Mouse (Mus musculus) C2C12 (cell line): ENCODE results near the gene Hip1r. TPM values are rescaled to one million over a fixed set of nuclear protein-coding genes. Genes with fewer than 3 reads are reported as not detected.

Experiments used
- H3K27me3 ChIP-seq: one replicate; pipeline ENCODE4 v1.6.1; 2011; ENCODE audit not compliant: control insufficient read depth, insufficient read depth, insufficient read length
- H3K36me3 ChIP-seq: one replicate; pipeline ENCODE4 v1.6.1; 2011; ENCODE audit not compliant: control insufficient read depth, insufficient read depth
- H3K4me3 ChIP-seq: one replicate; pipeline ENCODE4 v1.5.1; 2011; ENCODE audit warnings: mild to moderate bottlenecking, control low read depth; ENCODE audit not compliant: poor library complexity, insufficient read depth, severe bottlenecking
- H3K79me2 ChIP-seq: one replicate; pipeline ENCODE4 v1.6.1; 2011; ENCODE audit not compliant: control insufficient read depth, insufficient read depth
- H3K79me3 ChIP-seq: one replicate; pipeline ENCODE4 v1.6.1; 2011; ENCODE audit warnings: low read depth, control low read depth
- H3ac ChIP-seq: one replicate; pipeline ENCODE3; 2011; ENCODE audit warnings: low read depth; ENCODE audit not compliant: control insufficient read depth, insufficient read length
- CEBPB ChIP-seq: IDR thresholded peaks from one replicate; pipeline ENCODE4 v1.6.1; 2011; ENCODE audit warnings: low read depth, mild to moderate bottlenecking, control low read depth, moderate library complexity
- CTCF ChIP-seq: IDR thresholded peaks from one replicate; pipeline ENCODE4 v1.5.1; 2011; ENCODE audit not compliant: control insufficient read depth, insufficient read depth, insufficient read length
- FOSL1 ChIP-seq: IDR thresholded peaks from one replicate; pipeline ENCODE4 v1.8.0; 2011; ENCODE audit warnings: mild to moderate bottlenecking, low read length; ENCODE audit not compliant: poor library complexity, insufficient read depth, severe bottlenecking
- MAX ChIP-seq: IDR thresholded peaks from one replicate; pipeline ENCODE4 v1.6.1; 2011; ENCODE audit warnings: mild to moderate bottlenecking, control low read depth
- MYOD1 ChIP-seq: IDR thresholded peaks from one replicate; pipeline ENCODE4 v1.6.1; 2011; ENCODE audit warnings: low read depth; ENCODE audit not compliant: control insufficient read depth, insufficient read length
- MYOG ChIP-seq: IDR thresholded peaks from one replicate; pipeline ENCODE4 v1.6.1; 2011; ENCODE audit not compliant: control insufficient read depth, insufficient read length; ENCODE audit errors: extremely low read depth
- USF1 ChIP-seq: IDR thresholded peaks from one replicate; pipeline ENCODE4 v1.6.1; 2011; ENCODE audit warnings: low read depth, mild to moderate bottlenecking, control low read depth, moderate library complexity
- polyA plus RNA-seq: library from polyadenylated mRNA; unstranded; fragments of >200 nt; fragmentation: generic; extraction: Trizol; gene quantifications from one replicate; pipeline ENCODE4 v1.2.1, GENCODE M21; 2012; ENCODE audit warnings: missing spikeins

Gene Hip1r
- polyA plus RNA-seq, 1 experiment = 24.3 TPM

- H3K36me3 ChIP-seq = peaks cover 35% of the 10 kb centered on the region
- H3K27me3 ChIP-seq = no peaks in the 10 kb centered on the region
- H3K79me3 ChIP-seq = peaks cover 98% of the 10 kb centered on the region
- TF ChIP-seq CEBPB = no peak
- no peak for TF ChIP-seq USF1
- no peak for TF ChIP-seq MYOG
- TF ChIP-seq MAX = no peak
- TF ChIP-seq CTCF = no peak
- no peak for TF ChIP-seq MYOD1
- TF ChIP-seq FOSL1 = no peak
- H3ac ChIP-seq = no peak overlapping the region
- peaks cover 100% of the 10 kb centered on the region for H3K79me2 ChIP-seq
- no peak overlapping the region for H3K4me3 ChIP-seq
Measured at GRCm38 (mm10) chr5:124017941-124018340, 44.5 kb downstream of the Hip1r start.

- no peak overlapping the region for H3ac ChIP-seq
Measured at GRCm38 (mm10) chr5:124018651-124019050, 45.2 kb downstream of the Hip1r start.

GRCm38 (mm10) chr5:124019348-124020216 is 46.2 kb downstream of the Hip1r start:
- TF ChIP-seq FOSL1 = no peak
- no peak for TF ChIP-seq MAX
- no peak for TF ChIP-seq CTCF
- TF ChIP-seq CEBPB = no peak
- no peak for TF ChIP-seq MYOG
- TF ChIP-seq MYOD1 = no peak
- TF ChIP-seq USF1 = no peak
- no peaks in the 10 kb centered on the region for H3K27me3 ChIP-seq
- H3K79me2 ChIP-seq = peaks cover 100% of the 10 kb centered on the region
- H3K36me3 ChIP-seq = peaks cover 37% of the 10 kb centered on the region
- H3K4me3 ChIP-seq = no peak overlapping the region
- H3ac ChIP-seq = no peak overlapping the region
- H3K79me3 ChIP-seq = peaks cover 98% of the 10 kb centered on the region

More at GRCm38 (mm10) chr5:124018651-124019050, 45.2 kb downstream of the Hip1r start:
- H3K36me3 ChIP-seq = peaks cover 37% of the 10 kb centered on the region
- TF ChIP-seq CEBPB (no peak), MAX (no peak), FOSL1 (no peak), USF1 (no peak), CTCF (no peak), MYOD1 (no peak), MYOG (no peak)
- no peaks in the 10 kb centered on the region for H3K27me3 ChIP-seq
- H3K79me3 ChIP-seq = peaks cover 98% of the 10 kb centered on the region
- H3K79me2 ChIP-seq = peaks cover 100% of the 10 kb centered on the region
- H3K4me3 ChIP-seq = no peak overlapping the region

- no peak overlapping the region for H3ac ChIP-seq
- no peak overlapping the region for H3K4me3 ChIP-seq
- peaks cover 100% of the 10 kb centered on the region for H3K79me3 ChIP-seq
- peaks cover 100% of the 10 kb centered on the region for H3K79me2 ChIP-seq
- peaks cover 40% of the 10 kb centered on the region for H3K36me3 ChIP-seq
- no peaks in the 10 kb centered on the region for H3K27me3 ChIP-seq
- TF ChIP-seq MYOG = no peak
- no peak for TF ChIP-seq CTCF
- TF ChIP-seq CEBPB = no peak
- TF ChIP-seq USF1 = no peak
- no peak for TF ChIP-seq MYOD1
Measured at GRCm38 (mm10) chr5:124021148-124021547, 47.7 kb downstream of the Hip1r start.

DNA sequence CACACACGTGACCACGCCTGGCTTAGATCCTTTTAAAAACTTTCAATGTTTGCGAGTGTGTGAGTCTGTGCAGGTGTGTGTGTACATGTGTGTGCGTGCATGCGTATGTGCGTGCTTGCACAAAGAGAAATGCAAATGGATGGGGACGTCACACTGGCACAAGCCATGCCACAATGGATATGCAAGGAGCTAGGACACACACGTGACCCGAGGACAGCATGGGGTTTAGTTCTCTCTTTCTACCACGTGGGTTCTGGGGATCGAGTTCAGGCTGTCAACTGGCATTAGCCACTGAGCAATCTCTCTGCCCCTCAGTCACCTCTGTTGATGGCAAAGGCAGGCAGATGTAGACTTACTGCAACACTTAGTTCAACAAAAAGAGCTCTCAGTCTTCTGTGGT is 48.3 kb downstream of the Hip1r start:
- Histone ChIP-seq H3K4me3 (no peak overlapping the region), H3K79me2 (peaks cover 100% of the 10 kb centered on the region), H3K27me3 (no peaks in the 10 kb centered on the region), H3K36me3 (peaks cover 45% of the 10 kb centered on the region), H3K79me3 (peaks cover 100% of the 10 kb centered on the region), H3ac (no peak overlapping the region)
- TF ChIP-seq MYOD1 = no peak
- TF ChIP-seq MYOG = no peak
- no peak for TF ChIP-seq USF1
- no peak for TF ChIP-seq FOSL1
- no peak for TF ChIP-seq CEBPB
- no peak for TF ChIP-seq MAX
- no peak for TF ChIP-seq CTCF
